Mouse (Mus musculus) olfactory bulb, adult 2 months (tissue): Measurements from ENCODE around the gene Lrp5.

Experiments
- CTCF ChIP-seq: fragments of 200-500 bp; IDR thresholded peaks from 2 replicates; pipeline ENCODE4 v1.5.1; 2012; ENCODE audit warnings: low read depth, mild to moderate bottlenecking, low read length, moderate library complexity; ENCODE audit not compliant: insufficient read depth
- POLR2A ChIP-seq: fragments of 200-500 bp; IDR thresholded peaks from 2 replicates; pipeline ENCODE4 v1.6.1; 2012; ENCODE audit warnings: mild to moderate bottlenecking, low read depth, low read length, moderate library complexity; ENCODE audit not compliant: insufficient read depth

DNA sequence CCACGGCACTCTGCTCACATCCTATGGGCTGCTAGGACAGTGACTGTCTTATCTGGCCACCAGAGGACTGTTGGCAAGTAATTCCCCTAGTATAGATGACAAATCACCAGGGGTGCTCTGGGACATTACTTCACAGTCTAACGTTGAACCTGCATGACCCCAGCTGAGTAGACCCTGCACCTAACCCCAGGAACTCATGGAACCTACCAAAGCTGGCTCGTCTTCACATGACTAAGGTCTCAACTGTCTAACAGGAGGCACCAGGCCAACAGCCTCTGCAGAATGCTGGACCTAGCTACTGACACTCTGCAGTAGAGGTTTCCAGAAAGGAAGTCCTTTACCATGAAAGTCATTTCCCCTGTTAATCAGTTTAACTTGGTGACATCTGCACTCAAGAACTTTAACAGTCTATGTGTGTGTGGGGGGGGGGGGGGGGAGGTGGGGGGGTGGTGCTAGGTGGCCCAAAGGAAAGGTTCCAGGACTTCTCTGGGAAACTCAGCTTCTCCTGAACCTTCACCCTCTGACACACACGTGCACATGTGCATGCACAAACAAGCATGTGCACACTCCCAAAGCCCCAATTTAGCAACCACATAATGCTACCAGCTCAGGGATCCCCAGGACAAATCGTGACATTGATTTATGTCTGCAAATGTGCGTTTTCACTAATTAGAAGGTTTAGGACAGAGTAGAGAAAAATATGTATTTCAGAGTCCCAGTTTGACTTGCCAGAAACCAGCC, 19.0 kb downstream of the Lrp5 start:
- TF ChIP-seq POLR2A: no peak
- no peak for TF ChIP-seq CTCF
